Comparison of ENCODE assay signal across 37 mouse cellular contexts in the genomic region with DNA sequence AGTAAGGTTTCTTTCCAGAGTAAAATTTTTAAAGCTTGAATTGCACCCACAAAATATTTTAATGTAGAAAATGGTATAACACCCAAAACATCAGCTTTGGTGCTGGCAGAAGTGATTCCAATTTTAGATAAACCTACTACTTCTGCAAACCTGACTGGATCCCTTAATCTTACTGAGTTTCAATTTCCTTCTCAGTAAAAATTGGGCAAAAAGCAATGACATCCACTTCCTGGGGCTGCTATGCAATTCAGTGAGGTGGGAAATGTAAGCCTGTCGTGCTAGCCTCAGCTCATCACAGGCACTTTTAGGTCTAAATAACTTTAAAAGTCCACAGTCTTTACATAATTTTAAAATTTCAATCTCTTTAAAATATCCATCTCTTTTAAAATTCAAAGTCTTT. TPM values are rescaled to one million over a fixed set of nuclear protein-coding genes. Genes with fewer than 3 reads are reported as not detected.
"Had no signal": no experiment of that assay in that cellular context is flagged by ENCODE, and none has a peak within 500 bp of the region (broad histone marks: within the 10 kb centered on the region; RNA-seq: fewer than 3 reads in every experiment).

No protein-coding gene starts in this region.

- H3K4me1 ChIP-seq: limb, embryonic 10.5 days; limb, embryonic 12.5 days; limb, embryonic 13.5 days; limb, embryonic 15.5 days; lung, embryonic 15.5 days; midbrain, embryonic 10.5 days; midbrain, embryonic 12.5 days; midbrain, embryonic 13.5 days; midbrain, embryonic 15.5 days; neural tube, embryonic 12.5 days; neural tube, embryonic 13.5 days had no signal

- H3K4me2 ChIP-seq: limb, embryonic 12.5 days; limb, embryonic 13.5 days; limb, embryonic 15.5 days; liver, embryonic 11.5 days; liver, embryonic 12.5 days; liver, embryonic 13.5 days; liver, embryonic 15.5 days; lung, embryonic 14.5 days; lung, embryonic 15.5 days; midbrain, embryonic 11.5 days; midbrain, embryonic 12.5 days; midbrain, embryonic 13.5 days; midbrain, embryonic 15.5 days; neural tube, embryonic 12.5 days; neural tube, embryonic 13.5 days had no signal

- H3K9me3 ChIP-seq: limb, embryonic 10.5 days; limb, embryonic 12.5 days; limb, embryonic 13.5 days; limb, embryonic 15.5 days; liver, embryonic 12.5 days; liver, embryonic 13.5 days; liver, embryonic 15.5 days; lung, embryonic 15.5 days; megakaryocyte, embryonic 14.5 days; midbrain, embryonic 10.5 days; midbrain, embryonic 12.5 days; midbrain, embryonic 13.5 days; midbrain, embryonic 15.5 days; neural tube, embryonic 12.5 days; neural tube, embryonic 13.5 days had no signal

- H3K27ac ChIP-seq: limb, embryonic 10.5 days; limb, embryonic 12.5 days; limb, embryonic 13.5 days; limb, embryonic 15.5 days; liver, embryonic 12.5 days; liver, embryonic 13.5 days; liver, embryonic 14.5 days; liver, embryonic 15.5 days; lung, embryonic 15.5 days; macrophage; midbrain, embryonic 10.5 days; midbrain, embryonic 12.5 days; midbrain, embryonic 13.5 days; midbrain, embryonic 15.5 days; neural tube, embryonic 12.5 days; neural tube, embryonic 13.5 days had no signal

- H3K36me3 ChIP-seq: limb, embryonic 10.5 days; limb, embryonic 12.5 days; limb, embryonic 13.5 days; limb, embryonic 15.5 days; liver, embryonic 12.5 days; liver, embryonic 13.5 days; liver, embryonic 15.5 days; lung, embryonic 15.5 days; midbrain, embryonic 10.5 days; midbrain, embryonic 12.5 days; midbrain, embryonic 13.5 days; midbrain, embryonic 15.5 days; neural tube, embryonic 12.5 days; neural tube, embryonic 13.5 days had no signal

- DNase-seq: left cerebral cortex, postnatal 4 days; liver; liver, embryonic 13.5 days; liver, postnatal 0 days; lung, adult 18-20 months; lung, adult 2 months; lung, embryonic 14.5 days; lung, postnatal 10 days; lung, postnatal 14 days; lung, postnatal 36 days; lung, postnatal 4 days; midbrain, embryonic 14.5 days had no signal

- H3K4me3 ChIP-seq: limb, embryonic 10.5 days; limb, embryonic 12.5 days; limb, embryonic 13.5 days; limb, embryonic 15.5 days; liver, embryonic 12.5 days; liver, embryonic 13.5 days; liver, embryonic 15.5 days; lung, embryonic 15.5 days; megakaryocyte, embryonic 14.5 days; midbrain, embryonic 10.5 days; midbrain, embryonic 12.5 days; midbrain, embryonic 13.5 days; midbrain, embryonic 15.5 days; myocyte; neural tube, embryonic 12.5 days; neural tube, embryonic 13.5 days had no signal

- H3K9ac ChIP-seq: limb, embryonic 12.5 days; limb, embryonic 13.5 days; limb, embryonic 15.5 days; liver, embryonic 12.5 days; liver, embryonic 13.5 days; liver, embryonic 14.5 days; liver, embryonic 15.5 days; liver, postnatal 0 days; lung, embryonic 14.5 days; lung, embryonic 15.5 days; midbrain, embryonic 12.5 days; midbrain, embryonic 13.5 days; midbrain, embryonic 15.5 days; neural tube, embryonic 12.5 days; neural tube, embryonic 13.5 days had no signal

- ATAC-seq: liver, embryonic 12.5 days; liver, postnatal 0 days; lung, postnatal 0 days; midbrain, embryonic 13.5 days; midbrain, embryonic 15.5 days; midbrain, embryonic 16.5 days had no signal

- H3K27me3 ChIP-seq: limb, embryonic 12.5 days; limb, embryonic 13.5 days; limb, embryonic 15.5 days; liver, embryonic 12.5 days; liver, embryonic 13.5 days; liver, embryonic 15.5 days; lung, embryonic 15.5 days; megakaryocyte, embryonic 14.5 days; midbrain, embryonic 12.5 days; midbrain, embryonic 13.5 days; midbrain, embryonic 15.5 days; neural tube, embryonic 12.5 days; neural tube, embryonic 13.5 days had no signal

RNA-seq across cellular contexts. Expression of a gene that starts 33.8 kb away (rescaled TPM):
- total RNA-seq: left cerebral cortex, postnatal 4 days; liver, adult 2 months; megakaryocyte-erythroid progenitor cell, adult 5-6 weeks; monocyte, adult 5-6 weeks had no signal
- polyA plus RNA-seq: liver, adult 2 months; macrophage; midbrain, embryonic 12.5 days; myocyte; neural tube, embryonic 11.5 days; neural tube, embryonic 12.5 days; neural tube, embryonic 13.5 days had no signal
